Mouse (Mus musculus): ENCODE measurements around the gene Tom1l2.

GRCm38 (mm10) chr11:60264651-60265050 is 88.1 kb downstream of the Tom1l2 start:
- TF ChIP-seq E2F4 (IDR thresholded peaks at IDR 0.05; ENCODE audit: insufficient read depth) (no peak), POLR2A (IDR thresholded peaks at IDR 0.05; ENCODE audit: insufficient read length, low read depth) (no peak), MYOG (IDR thresholded peaks at IDR 0.05; ENCODE audit: control insufficient read depth in 1 of 3, insufficient read depth in 1 of 3, insufficient read length in 2 of 3, low read depth in 2 of 3) (no peak), CEBPB (IDR thresholded peaks at IDR 0.05; ENCODE audit: insufficient read depth, poor library complexity, severe bottlenecking) (no peak), TCF12 (IDR thresholded peaks at IDR 0.05; ENCODE audit: insufficient read depth, poor library complexity, severe bottlenecking) (no peak), TCF3 (IDR thresholded peaks at IDR 0.05; ENCODE audit: insufficient read length, low read depth) (no peak), MYOD1 (IDR thresholded peaks at IDR 0.05; ENCODE audit: control insufficient read depth in 1 of 3, insufficient read length in 2 of 3, low read depth in 2 of 3) (no peak), MAX (IDR thresholded peaks at IDR 0.05; ENCODE audit: low read depth) (no peak)
